Mouse (Mus musculus) CH12.LX (cell line): ENCODE data around the gene Ppp4r2. TPM values are rescaled to one million over a fixed set of nuclear protein-coding genes. Genes with fewer than 3 reads are reported as not detected.

Experiments
- DNase-seq: peaks from one replicate; pipeline ENCODE4 v3.0.0-alpha.2; 2013; ENCODE audit errors: extremely low read depth
- H3K27ac ChIP-seq: 2 replicates; pipeline ENCODE4 v1.5.1; 2012; ENCODE audit warnings: low read depth, mild to moderate bottlenecking, control low read depth, moderate library complexity; ENCODE audit not compliant: insufficient read depth
- H3K27me3 ChIP-seq: replicated peaks from 2 replicates; pipeline ENCODE3; 2012; ENCODE audit warnings: inconsistent platforms
- H3K36me3 ChIP-seq, 2 experiments: replicated peaks in 1 of 2; 2 replicates each; pipeline versions ENCODE3 to v1.6.1; 2012; ENCODE audit warnings: inconsistent platforms in 1 of 2, low read length in 1 of 2, mild to moderate bottlenecking in 1 of 2, mixed read lengths in 1 of 2, moderate library complexity in 1 of 2; ENCODE audit not compliant: control insufficient read depth in 1 of 2, insufficient read depth in 1 of 2
- H3K4me1 ChIP-seq, 2 experiments: 2 replicates each; pipeline ENCODE4 v1.6.1; 2012; ENCODE audit warnings: inconsistent platforms in 1 of 2, moderate library complexity in 1 of 2; ENCODE audit not compliant: insufficient read depth in 2 of 2, control insufficient read depth in 1 of 2
- H3K4me2 ChIP-seq: 2 replicates; pipeline ENCODE4 v1.6.1; 2012; ENCODE audit warnings: low read depth, mild to moderate bottlenecking, control low read depth; ENCODE audit not compliant: poor library complexity, insufficient read depth, severe bottlenecking
- H3K4me3 ChIP-seq, 3 experiments: fragments of 150-350 bp in 1 of 3; sonication (generic) in 1 of 3; replicated peaks in 1 of 3; 2 replicates each; pipeline versions ENCODE3 to v1.5.1; 2011 to 2012; ENCODE audit warnings: low read depth in 2 of 3, low read length in 2 of 3, mild to moderate bottlenecking in 2 of 3, moderate library complexity in 2 of 3, control low read depth in 1 of 3, improper control_type of control experiment in 1 of 3, inconsistent platforms in 1 of 3, mixed read lengths in 1 of 3; ENCODE audit not compliant: poor library complexity in 1 of 3
- H3K79me2 ChIP-seq: replicated peaks from 2 replicates; pipeline ENCODE4 v1.6.1; 2012; ENCODE audit warnings: mild to moderate bottlenecking, moderate library complexity; ENCODE audit not compliant: control insufficient read depth, poor library complexity, insufficient read depth, severe bottlenecking; ENCODE audit errors: extremely low read depth
- H3K9ac ChIP-seq: 2 replicates; pipeline ENCODE4 v1.6.1; 2012; ENCODE audit warnings: low read depth, mild to moderate bottlenecking, control low read depth, moderate library complexity; ENCODE audit not compliant: insufficient read depth
- H3K9me3 ChIP-seq: replicated peaks from 2 replicates; pipeline ENCODE3; 2012; ENCODE audit warnings: low read length, inconsistent platforms, mixed read lengths
- BHLHE40 ChIP-seq: IDR thresholded peaks from 2 replicates; pipeline ENCODE4 v1.6.1; 2011; ENCODE audit warnings: mild to moderate bottlenecking, low read depth, low read length, improper control_type of control experiment
- CTCF ChIP-seq, 2 experiments: IDR thresholded peaks in 1 of 2; conservative IDR thresholded peaks in 1 of 2; 2 replicates each; pipeline ENCODE4 v1.5.1; 2011 to 2012; ENCODE audit warnings: low read depth in 2 of 2, low read length in 2 of 2, improper control_type of control experiment in 1 of 2, inconsistent platforms in 1 of 2, mild to moderate bottlenecking in 1 of 2, moderate library complexity in 1 of 2
- E2F4 ChIP-seq: IDR thresholded peaks from 2 replicates; pipeline ENCODE4 v1.6.1; 2011; ENCODE audit warnings: low read depth, low read length, improper control_type of control experiment; ENCODE audit not compliant: insufficient replicate concordance
- ETS1 ChIP-seq: conservative IDR thresholded peaks from 2 replicates; pipeline ENCODE4 v1.6.1; 2012; ENCODE audit warnings: low read depth, mild to moderate bottlenecking, inconsistent platforms, low read length, improper control_type of control experiment, moderate library complexity
- IRF4 ChIP-seq: IDR thresholded peaks from 2 replicates; pipeline ENCODE4 v1.6.1; 2014; ENCODE audit warnings: low read depth, mild to moderate bottlenecking, inconsistent platforms, low read length, improper control_type of control experiment
- JUND ChIP-seq: conservative IDR thresholded peaks from 2 replicates; pipeline ENCODE4 v1.6.1; 2011; ENCODE audit warnings: low read depth, low read length, improper control_type of control experiment
- KAT2A ChIP-seq: IDR thresholded peaks from 2 replicates; pipeline ENCODE4 v1.6.1; 2012; ENCODE audit warnings: low read length, improper control_type of control experiment, inconsistent platforms; ENCODE audit not compliant: insufficient replicate concordance
- MYC ChIP-seq: IDR thresholded peaks from 2 replicates; pipeline ENCODE4 v1.6.1; 2011; ENCODE audit warnings: low read depth, mild to moderate bottlenecking, improper control_type of control experiment, low read length
- NELFE ChIP-seq: IDR thresholded peaks from 2 replicates; pipeline ENCODE4 v1.6.1; 2011; ENCODE audit warnings: low read depth, low read length, improper control_type of control experiment
- RAD21 ChIP-seq: IDR thresholded peaks from 2 replicates; pipeline ENCODE4 v1.6.1; 2011; ENCODE audit warnings: low read depth, mild to moderate bottlenecking, low read length, improper control_type of control experiment, moderate library complexity
- SIN3A ChIP-seq: IDR thresholded peaks from 2 replicates; pipeline ENCODE4 v1.6.1; 2012; ENCODE audit warnings: low read length, improper control_type of control experiment, inconsistent platforms
- USF1 ChIP-seq: IDR thresholded peaks from 2 replicates; pipeline ENCODE4 v1.6.1; 2014; ENCODE audit warnings: low read depth, mild to moderate bottlenecking, inconsistent platforms, low read length, improper control_type of control experiment
- dilution Hi-C: fragments of 300-500 bp; cut with MboI; formaldehyde crosslinking; loops from 2 replicates; pipeline ENCODE4 v1.14.3; 2020; ENCODE audit warnings: low sequenced_read_pairs; ENCODE audit not compliant: extremely low pct_unique_long_range_greater_than_20kb, extremely low pct_ligation_motif_present
- in situ Hi-C: fragments of 300-500 bp; cut with MboI; formaldehyde crosslinking; loops from 3 replicates; pipeline ENCODE4 v1.14.3; 2019; ENCODE audit warnings: low sequenced_read_pairs, low pct_ligation_motif_present, low pct_unique_long_range_greater_than_20kb, mixed read lengths
- polyA plus RNA-seq: library from polyadenylated mRNA; unstranded; fragments of >175 nt; gene quantifications from 2 replicates; pipeline ENCODE4 v1.2.1, GENCODE M21; 2012; ENCODE audit warnings: low read depth; ENCODE audit not compliant: insufficient read length
- total RNA-seq, 2 experiments: library from RNA; depleted of rRNA; stranded (reverse); fragments of 300-350 nt in 1 of 2; fragments of >200 nt in 1 of 2; gene quantifications; 2 replicates each; pipeline ENCODE4 v1.2.3; 2012 to 2014

The Ppp4r2 gene
- total and polyA plus RNA-seq, 3 experiments: 53.3 to 134 (median 115) TPM

DNA sequence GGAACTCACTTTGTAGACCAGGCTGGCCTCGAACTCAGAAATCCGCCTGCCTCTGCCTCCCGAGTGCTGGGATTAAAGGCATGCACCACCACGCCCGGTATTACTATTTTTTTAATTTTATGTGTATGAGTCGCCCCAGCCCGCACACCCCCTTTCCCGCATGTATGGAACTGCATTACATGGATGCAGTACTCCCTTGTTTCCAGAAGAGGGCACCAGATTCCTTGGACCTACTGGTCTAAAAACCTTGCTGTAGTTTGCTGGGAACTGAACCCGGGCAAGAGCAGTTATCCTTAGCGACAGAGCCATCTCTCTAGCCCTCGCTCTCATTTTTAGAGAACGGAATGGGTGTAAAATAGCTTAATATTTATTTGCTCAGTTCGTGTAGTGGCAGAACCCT lies 49.8 kb downstream of the Ppp4r2 start:
- Histone ChIP-seq H3K4me3 (no peak overlapping the region), H3K27ac (no peak overlapping the region), H3K36me3 (no peaks in the 10 kb centered on the region), H3K27me3 (peaks cover 10% of the 10 kb centered on the region), H3K9ac (no peak overlapping the region), H3K4me2 (no peak overlapping the region)
- dilution Hi-C loops (no loop called here), in situ Hi-C loops (loop anchor here (10.0 kb wide), 1 partner anchor 322 kb away; no protein-coding TSS in a partner anchor)
- peak; percentile 45 for DNase-seq
- TF ChIP-seq JUND (no peak), CTCF (conservative IDR thresholded peaks at IDR 0.05 in 1 of 2, IDR thresholded peaks at IDR 0.05 in 1 of 2; ENCODE audit: low read depth in 2 of 2, low read length in 2 of 2) (peak; percentile 49 to 59), RAD21 (peak; percentile 43)
- TF ChIP-seq, all 38 proteins: peak for 2
- Histone ChIP-seq H3K4me1 (peaks cover 8 to 33% of the 10 kb centered on the region in 2 experiments), H3K79me2 (no peaks in the 10 kb centered on the region), H3K9me3 (no peaks in the 10 kb centered on the region)

GRCm38 (mm10) chr6:100884594-100885225 lies 51.3 kb downstream of the Ppp4r2 start:
- H3K4me1 ChIP-seq: peaks cover under 1 to 24% of the 10 kb centered on the region in 2 experiments
- no peak overlapping the region for H3K4me2 ChIP-seq
- H3K27me3 ChIP-seq: peaks cover 22% of the 10 kb centered on the region
- TF ChIP-seq NELFE (no peak), CTCF (conservative IDR thresholded peaks at IDR 0.05 in 1 of 2, IDR thresholded peaks at IDR 0.05 in 1 of 2; ENCODE audit: low read depth in 2 of 2, low read length in 2 of 2) (no peak), E2F4 (no peak), MYC (no peak), USF1 (no peak)
- dilution Hi-C loops: no loop called here
- no peak overlapping the region for H3K27ac ChIP-seq
- no peak overlapping the region for H3K9ac ChIP-seq
- no peaks in the 10 kb centered on the region for H3K79me2 ChIP-seq
- in situ Hi-C loops: loop anchor here (10.0 kb wide), 1 partner anchor 320 kb away; no protein-coding TSS in a partner anchor
- H3K4me3 ChIP-seq: no peak overlapping the region
- H3K9me3 ChIP-seq: no peaks in the 10 kb centered on the region
- H3K36me3 ChIP-seq: no peaks in the 10 kb centered on the region
- no peak for DNase-seq

- Histone ChIP-seq H3K36me3 (no peaks in the 10 kb centered on the region), H3K9me3 (no peaks in the 10 kb centered on the region), H3K27ac (no peak overlapping the region), H3K4me3 (no peak overlapping the region)
- in situ Hi-C loops: loop anchor here (10.0 kb wide), 1 partner anchor 319 kb away; no protein-coding TSS in a partner anchor
- no peak for DNase-seq
- TF ChIP-seq E2F4 (no peak), SIN3A (no peak), KAT2A (no peak), BHLHE40 (no peak), ETS1 (no peak), IRF4 (no peak)
- TF ChIP-seq, all 38 proteins: peak for 0
- peaks cover 0 to 17% of the 10 kb centered on the region in 2 experiments; a peak in 2 of 4 replicates for H3K4me1 ChIP-seq
- H3K9ac ChIP-seq: no peak overlapping the region
- no peaks in the 10 kb centered on the region for H3K79me2 ChIP-seq
- peaks cover 28% of the 10 kb centered on the region for H3K27me3 ChIP-seq
- dilution Hi-C loops: no loop called here
- H3K4me2 ChIP-seq: no peak overlapping the region
These were observed 52.0 kb downstream of the Ppp4r2 start for GRCm38 (mm10) chr6:100885376-100885775.
